8 mouse cellular contexts compared by ENCODE assay signal in genomic region chr6:85137217-85138035, GRCm38 (mm10). TPM values are rescaled to one million over a fixed set of nuclear protein-coding genes. Genes with fewer than 3 reads are reported as not detected.
DNase-seq lines count a peak whose midpoint lies in the region; ATAC-seq and TF ChIP-seq lines count a peak whose summit lies in the region.

TSS of gene Spr (minus strand) at chr6:85137766.

- H3K4me2 ChIP-seq in lung, postnatal 0 days (replicated peaks; ENCODE audit: low read depth, low read length), result peak within 1 kb of the TSS; percentile 59

- WGBS in hindbrain, embryonic 10.5 days, result under 1% methylated on average over 49 of the region's 49 CpGs
- 0% methylated on average over 49 of the region's 49 CpGs for WGBS in lung, postnatal 0 days

- peaks cover 9% of the 10 kb centered on the region for H3K4me1 ChIP-seq in hindbrain, embryonic 10.5 days (replicated peaks)
- H3K4me1 ChIP-seq in lung, postnatal 0 days (ENCODE audit: insufficient read depth, low read depth, low read length), result no peaks in the 10 kb centered on the region

- peak within 1 kb of the TSS; percentile 84 for H3K4me3 ChIP-seq in hindbrain, embryonic 10.5 days
- peak within 1 kb of the TSS; percentile 67 for H3K4me3 ChIP-seq in lung, postnatal 0 days (ENCODE audit: low read depth, low read length)

- peak within 1 kb of the TSS; percentile 94 for H3K27ac ChIP-seq in hindbrain, embryonic 10.5 days
- H3K27ac ChIP-seq in lung, postnatal 0 days (ENCODE audit: low read length), result peak within 1 kb of the TSS; percentile 90

- DNase-seq in MEL-GATA-1-ER (ENCODE audit: extremely low read depth, low read depth), result peak; percentile 86
- DNase-seq in cerebellum, adult 8-10 months, result peak; percentile 83
- DNase-seq in hindbrain, embryonic 10.5 days (ENCODE audit: low spot score), result peak; percentile 90
- peak; percentile 88 for DNase-seq in layer of hippocampus, adult 9-11 months
- DNase-seq in lung, postnatal 0 days (ENCODE audit: low spot score), result peak; percentile 97
- DNase-seq in ovary, postnatal 14 days (ENCODE audit: low spot score), result peak; percentile 91
- DNase-seq in thymus, postnatal 14 days, result peak; percentile 85

- no peaks in the 10 kb centered on the region for H3K27me3 ChIP-seq in hindbrain, embryonic 10.5 days (ENCODE audit: insufficient read depth, poor library complexity, severe bottlenecking)
- H3K27me3 ChIP-seq in lung, postnatal 0 days (replicated peaks; ENCODE audit: insufficient read depth, low read length), result no peaks in the 10 kb centered on the region

- no peak; the same call in 1 of the 2 replicates for TF ChIP-seq EP300 in lung, postnatal 0 days (IDR thresholded peaks at IDR 0.05)

- ATAC-seq in frontal cortex, adult (ENCODE audit: low TSS enrichment), result peak; percentile 88
- peak; percentile 96 for ATAC-seq in lung, postnatal 0 days

- TF ChIP-seq CTCF in lung, postnatal 0 days (IDR thresholded peaks at IDR 0.05), result peak; percentile 87

- H3K9me3 ChIP-seq in hindbrain, embryonic 10.5 days, result no peaks in the 10 kb centered on the region
- no peaks in the 10 kb centered on the region for H3K9me3 ChIP-seq in lung, postnatal 0 days (ENCODE audit: low read length)

- H3K9ac ChIP-seq in lung, postnatal 0 days (replicated peaks; ENCODE audit: low read depth), result peak within 1 kb of the TSS; percentile 56

- peaks cover 21% of the 10 kb centered on the region for H3K36me3 ChIP-seq in hindbrain, embryonic 10.5 days
- no peaks in the 10 kb centered on the region for H3K36me3 ChIP-seq in lung, postnatal 0 days (ENCODE audit: insufficient read depth, low read length)

RNA-seq across cellular contexts. Expression of gene Spr, which starts in this region (rescaled TPM):
- polyA plus RNA-seq in hindbrain, embryonic 10.5 days (2016; fragmentation: Nextera tagmentation; extraction: Ambion mirVana), result 53.8 and 66.2 TPM in 2 replicates
- 45.3 and 54.3 TPM in 2 replicates for polyA plus RNA-seq in lung, postnatal 0 days (2015; fragmentation: Nextera tagmentation; extraction: Ambion mirVana)

Comparison
In these comparisons a context has a peak if more than half of its experiments do, and no peak if none do; other contexts are left out.
1. Peak in every context shown above with its lines: DNase-seq, ATAC-seq, H3K4me3 ChIP-seq and H3K27ac ChIP-seq.